Mouse (Mus musculus): ENCODE data around the gene Ptgis.

GRCm38 (mm10) chr2:167278751-167279526 lies 38.5 kb upstream of the Ptgis start:
- TF ChIP-seq POLR2A (IDR thresholded peaks at IDR 0.05; ENCODE audit: low read depth, low read length) (0 out of 2 replicates have a peak, but pooled peaks have one; percentile 13), CTCF (IDR thresholded peaks at IDR 0.05; ENCODE audit: extremely low read depth, insufficient read length, insufficient replicate concordance, low read depth, low read length) (peak; percentile 96)
